In genomic region chr11:75871688-75872087, GRCm38 (mm10) we compare ENCODE assay signal across 26 mouse cellular contexts.
DNase-seq lines count a peak whose midpoint lies in the region; ATAC-seq lines count a peak whose summit lies in the region.
"Had no signal": no experiment of that assay in that cellular context is flagged by ENCODE, and none has a peak within 500 bp of the region (broad histone marks: within the 10 kb centered on the region; RNA-seq: fewer than 3 reads in every experiment).

No protein-coding gene starts in this region.

- H3K27ac ChIP-seq in midbrain, embryonic 11.5 days (ENCODE audit: low read depth, low read length): no peak overlapping the region
- H3K27ac ChIP-seq in midbrain, embryonic 14.5 days (replicated peaks; ENCODE audit: low read depth, low read length): no peak overlapping the region
- H3K27ac ChIP-seq: heart, embryonic 15.5 days; intestine, embryonic 15.5 days; kidney, postnatal 0 days; limb, embryonic 12.5 days; liver, embryonic 15.5 days had no signal

- intact Hi-C loops in gastrocnemius, postnatal 14 days (cut with DNase I; ENCODE audit: low total_unique reads): no loop called here

- H3K4me2 ChIP-seq in midbrain, embryonic 11.5 days: no peak overlapping the region
- H3K4me2 ChIP-seq in midbrain, embryonic 14.5 days (ENCODE audit: low read length): no peak overlapping the region
- H3K4me2 ChIP-seq: heart, embryonic 15.5 days; intestine, embryonic 15.5 days; limb, embryonic 12.5 days; liver, embryonic 15.5 days; lung, embryonic 14.5 days; neural tube, embryonic 13.5 days had no signal

- DNase-seq in midbrain, embryonic 11.5 days (ENCODE audit: low spot score, missing footprints): peak; percentile 19
- DNase-seq in midbrain, embryonic 14.5 days: no peak
- DNase-seq in cerebellum, adult 18-20 months: peak; percentile 49 to 71
- peak; percentile 58 to 77 for DNase-seq in cerebellum, postnatal 10 days
- no peak for DNase-seq in gastrocnemius, postnatal 14 days
- DNase-seq in MN1 (ENCODE audit: low spot score): no peak
- no peak for DNase-seq in kidney, adult 9 months
- DNase-seq: forebrain, postnatal 0 days; gastrocnemius, postnatal 10 days; kidney, adult 2 months; kidney, postnatal 4 days; layer of hippocampus, adult 9-11 months; lung, embryonic 14.5 days; lung, postnatal 14 days; right cerebral cortex, postnatal 4 days; thymus, adult 2 months; thymus, postnatal 4 days had no signal

- no peak overlapping the region for H3K4me3 ChIP-seq in midbrain, embryonic 11.5 days (ENCODE audit: low read depth, low read length)
- no peak overlapping the region for H3K4me3 ChIP-seq in midbrain, embryonic 14.5 days (replicated peaks; ENCODE audit: low read depth, low read length)
- H3K4me3 ChIP-seq: erythroblast, embryonic 14.5 days; heart, embryonic 15.5 days; intestine, embryonic 15.5 days; limb, embryonic 12.5 days; liver, embryonic 15.5 days; neural tube, embryonic 13.5 days had no signal

- no peak for ATAC-seq in midbrain, embryonic 11.5 days (ENCODE audit: low FRiP score)
- no peak for ATAC-seq in midbrain, embryonic 14.5 days (ENCODE audit: low FRiP score, low TSS enrichment)
- ATAC-seq: CD4-positive, CD25-positive, alpha-beta regulatory T cell, adult 4 months; forebrain, postnatal 0 days; hindbrain, postnatal 0 days; intestine, embryonic 15.5 days had no signal

- no peaks in the 10 kb centered on the region for H3K27me3 ChIP-seq in midbrain, embryonic 11.5 days (ENCODE audit: control insufficient read depth, insufficient read depth, low read length)
- H3K27me3 ChIP-seq in midbrain, embryonic 14.5 days (ENCODE audit: control insufficient read depth, insufficient read depth, low read length): no peaks in the 10 kb centered on the region
- H3K27me3 ChIP-seq: intestine, embryonic 15.5 days; liver, embryonic 15.5 days; neural tube, embryonic 13.5 days had no signal

- no peak overlapping the region for H3K9ac ChIP-seq in midbrain, embryonic 11.5 days (ENCODE audit: low read length)
- no peak overlapping the region for H3K9ac ChIP-seq in midbrain, embryonic 14.5 days (replicated peaks; ENCODE audit: low read length)
- H3K9ac ChIP-seq: forebrain, postnatal 0 days; heart, embryonic 15.5 days; intestine, embryonic 15.5 days; limb, embryonic 12.5 days; liver, embryonic 15.5 days; lung, embryonic 14.5 days had no signal

- no peaks in the 10 kb centered on the region for H3K36me3 ChIP-seq in midbrain, embryonic 11.5 days (ENCODE audit: control insufficient read depth, insufficient read depth, low read length)
- H3K36me3 ChIP-seq in midbrain, embryonic 14.5 days (ENCODE audit: control insufficient read depth, insufficient read depth, low read length): no peaks in the 10 kb centered on the region
- H3K36me3 ChIP-seq: heart, embryonic 15.5 days; intestine, embryonic 15.5 days; limb, embryonic 12.5 days; liver, embryonic 15.5 days; neural tube, embryonic 13.5 days had no signal

- H3K9me3 ChIP-seq in midbrain, embryonic 11.5 days (ENCODE audit: control insufficient read depth, low read length): no peaks in the 10 kb centered on the region
- no peaks in the 10 kb centered on the region for H3K9me3 ChIP-seq in midbrain, embryonic 14.5 days (ENCODE audit: control insufficient read depth, low read length)
- H3K9me3 ChIP-seq: heart, embryonic 15.5 days; intestine, embryonic 15.5 days; limb, embryonic 12.5 days; liver, embryonic 15.5 days; neural tube, embryonic 13.5 days had no signal

- peaks cover 6% of the 10 kb centered on the region for H3K4me1 ChIP-seq in midbrain, embryonic 11.5 days (ENCODE audit: control insufficient read depth, insufficient read depth, low read length)
- peaks cover 17% of the 10 kb centered on the region; the same call in 1 of the 2 replicates for H3K4me1 ChIP-seq in midbrain, embryonic 14.5 days (ENCODE audit: control insufficient read depth, insufficient read depth, low read length)
- H3K4me1 ChIP-seq: liver, embryonic 15.5 days had no signal

- WGBS in midbrain, embryonic 11.5 days: 100% methylated on average over 1 of the region's 1 CpGs
- WGBS in midbrain, embryonic 14.5 days: 85% methylated on average over 1 of the region's 1 CpGs

Comparison
In these comparisons a context has a peak if more than half of its experiments do, and no peak if none do; other contexts are left out.
1. DNase-seq: peak in midbrain, embryonic 11.5 days (single experiment), cerebellum, adult 18-20 months (2 of 2) and cerebellum, postnatal 10 days (2 of 2); none in midbrain, embryonic 14.5 days (single experiment), gastrocnemius, postnatal 14 days (single experiment), MN1 (single experiment) and kidney, adult 9 months (single experiment).